Mouse (Mus musculus): ENCODE data around the gene Bbs9. TPM values are rescaled to one million over a fixed set of nuclear protein-coding genes. Genes with fewer than 3 reads are reported as not detected.
A peak's percentile ranks its signal among the peaks of the same experiment; 100 is the strongest.

The Bbs9 gene
- 8.1 and 9.1 TPM in 2 replicates for total RNA-seq (2012; rRNA removed)
- total RNA-seq (2014; rRNA removed), result 7.8 and 8.5 TPM in 2 replicates
- 6.9 and 8.5 TPM in 2 replicates for polyA plus RNA-seq (2012; ENCODE audit: insufficient read length, low read depth)

- Histone ChIP-seq H3K4me1 (ENCODE audit: control insufficient read depth in 1 of 2, insufficient read depth in 2 of 2) (peaks cover 2 to 9% of the 10 kb centered on the region in 2 experiments; a peak in 2 of 4 replicates), H3K27ac (ENCODE audit: insufficient read depth, low read depth) (no peak within 1 kb of the TSS), H3K36me3 (replicated peaks in 1 of 2; ENCODE audit: control insufficient read depth in 1 of 2, insufficient read depth in 1 of 2, low read length in 1 of 2) (no peaks in the 10 kb centered on the region), H3K9me3 (replicated peaks; ENCODE audit: low read length) (no peaks in the 10 kb centered on the region), H3K79me2 (replicated peaks; ENCODE audit: control insufficient read depth, extremely low read depth, insufficient read depth, poor library complexity, severe bottlenecking) (no peaks in the 10 kb centered on the region), H3K27me3 (replicated peaks) (no peaks in the 10 kb centered on the region), H3K4me2 (ENCODE audit: insufficient read depth, low read depth, poor library complexity, severe bottlenecking) (peak within 1 kb of the TSS; percentile 100), H3K4me3 (replicated peaks in 1 of 3; ENCODE audit: low read depth in 2 of 3, low read length in 2 of 3, poor library complexity in 1 of 3) (peak within 1 kb of the TSS; percentile 67 to 90 (median 84)), H3K9ac (ENCODE audit: insufficient read depth, low read depth) (peak within 1 kb of the TSS; percentile 84)
- DNase-seq (ENCODE audit: extremely low read depth), result peak; percentile 95
- peak; percentile 92; the same call in 1 of the 2 replicates for TF ChIP-seq KAT2A (IDR thresholded peaks at IDR 0.05; ENCODE audit: insufficient replicate concordance, low read length)
- peak; percentile 79 for TF ChIP-seq SIN3A (IDR thresholded peaks at IDR 0.05; ENCODE audit: low read length)
- peak; percentile 61; the same call in 1 of the 2 replicates for TF ChIP-seq MEF2A (IDR thresholded peaks at IDR 0.05; ENCODE audit: borderline replicate concordance, low read depth, low read length)
- TF ChIP-seq ZC3H11A (IDR thresholded peaks at IDR 0.05; ENCODE audit: low read depth, low read length), result no peak
- no peak for TF ChIP-seq JUN (IDR thresholded peaks at IDR 0.05; ENCODE audit: insufficient read depth, low read depth, low read length)
- no peak for TF ChIP-seq CHD1 (IDR thresholded peaks at IDR 0.05; ENCODE audit: low read depth, low read length)
- no peak for TF ChIP-seq TCF12 (IDR thresholded peaks at IDR 0.05; ENCODE audit: low read depth, low read length)
- no peak for TF ChIP-seq CHD2 (IDR thresholded peaks at IDR 0.05; ENCODE audit: low read length)
- TF ChIP-seq BHLHE40 (IDR thresholded peaks at IDR 0.05; ENCODE audit: low read depth, low read length), result no peak
- TF ChIP-seq ZNF384 (IDR thresholded peaks at IDR 0.05; ENCODE audit: low read depth, low read length), result no peak
- TF ChIP-seq IRF4 (IDR thresholded peaks at IDR 0.05; ENCODE audit: low read depth, low read length), result peak; percentile 38; the same call in 1 of the 2 replicates
- TF ChIP-seq MXI1 (IDR thresholded peaks at IDR 0.05; ENCODE audit: low read depth, low read length), result peak; percentile 77; the same call in 1 of the 2 replicates
- peak; percentile 42 for TF ChIP-seq POLR2A (IDR thresholded peaks at IDR 0.05; ENCODE audit: low read depth, low read length)
- TF ChIP-seq MYC (IDR thresholded peaks at IDR 0.05; ENCODE audit: low read depth, low read length), result no peak
- TF ChIP-seq CTCF (conservative IDR thresholded peaks at IDR 0.05 in 1 of 2, IDR thresholded peaks at IDR 0.05 in 1 of 2; ENCODE audit: low read depth in 2 of 2, low read length in 2 of 2), result no peak
- TF ChIP-seq HCFC1 (IDR thresholded peaks at IDR 0.05; ENCODE audit: low read depth, low read length), result peak; percentile 99
- peak; percentile 91 for TF ChIP-seq NRF1 (IDR thresholded peaks at IDR 0.05; ENCODE audit: low read depth, low read length)
- TF ChIP-seq PAX5 (IDR thresholded peaks at IDR 0.05; ENCODE audit: low read length), result no peak
- TF ChIP-seq ZMIZ1 (IDR thresholded peaks at IDR 0.05; ENCODE audit: low read depth, low read length), result no peak
- no peak for TF ChIP-seq USF2 (conservative IDR thresholded peaks at IDR 0.05; ENCODE audit: low read depth, low read length)
- no peak for TF ChIP-seq EP300 (IDR thresholded peaks at IDR 0.05; ENCODE audit: low read length)
- no peak for TF ChIP-seq RCOR1 (conservative IDR thresholded peaks at IDR 0.05; ENCODE audit: low read depth, low read length)
- TF ChIP-seq GABPA (IDR thresholded peaks at IDR 0.05; ENCODE audit: insufficient replicate concordance, low read depth, low read length), result peak; percentile 38; the same call in 1 of the 2 replicates
- TF ChIP-seq E2F4 (IDR thresholded peaks at IDR 0.05; ENCODE audit: insufficient replicate concordance, low read depth, low read length), result no peak
- TF ChIP-seq MAX (IDR thresholded peaks at IDR 0.05; ENCODE audit: low read length), result peak; percentile 56; the same call in 1 of the 2 replicates
- TF ChIP-seq NELFE (IDR thresholded peaks at IDR 0.05; ENCODE audit: low read depth, low read length), result peak; percentile 44
- TF ChIP-seq POLR2AphosphoS2 (IDR thresholded peaks at IDR 0.05; ENCODE audit: low read depth, low read length), result no peak
- TF ChIP-seq ETS1 (conservative IDR thresholded peaks at IDR 0.05; ENCODE audit: low read depth, low read length), result no peak
- TF ChIP-seq TBP (conservative IDR thresholded peaks at IDR 0.05; ENCODE audit: low read depth, low read length), result no peak
- no peak for TF ChIP-seq UBTF (IDR thresholded peaks at IDR 0.05; ENCODE audit: low read depth, low read length)
- no peak for TF ChIP-seq MAFK (IDR thresholded peaks at IDR 0.05; ENCODE audit: insufficient replicate concordance, low read length)
- TF ChIP-seq RAD21 (IDR thresholded peaks at IDR 0.05; ENCODE audit: low read depth, low read length), result no peak
- no peak for TF ChIP-seq JUND (conservative IDR thresholded peaks at IDR 0.05; ENCODE audit: low read depth, low read length)
- no peak for TF ChIP-seq SMC3 (IDR thresholded peaks at IDR 0.05; ENCODE audit: low read depth, low read length)
- no peak for TF ChIP-seq ZKSCAN1 (IDR thresholded peaks at IDR 0.05; ENCODE audit: borderline replicate concordance, low read depth, low read length)
- TF ChIP-seq MAZ (IDR thresholded peaks at IDR 0.05; ENCODE audit: low read depth, low read length), result peak; percentile 48; the same call in 1 of the 2 replicates
- no peak for TF ChIP-seq USF1 (IDR thresholded peaks at IDR 0.05; ENCODE audit: low read depth, low read length)
- peak; percentile 85 for TF ChIP-seq ELF1 (IDR thresholded peaks at IDR 0.05; ENCODE audit: low read depth, low read length)
- dilution Hi-C loops (cut with MboI; ENCODE audit: extremely low pct_ligation_motif_present, extremely low pct_unique_long_range_greater_than_20kb, low sequenced_read_pairs), result no loop called here
- in situ Hi-C loops (cut with MboI; ENCODE audit: low pct_ligation_motif_present, low pct_unique_long_range_greater_than_20kb, low sequenced_read_pairs), result no loop called here
Measured at GRCm38 (mm10) chr9:22475424-22475868, at the start of gene Bbs9. Bbs9 (plus strand) TSS chr9:22475715.
